Mouse (Mus musculus) NIH3T3 (cell line): Measurements from ENCODE around the gene Uaca.
A peak's percentile ranks its signal among the peaks of the same experiment; 100 is the strongest.

Experiments
- DNase-seq: peaks from one replicate; pipeline ENCODE4 v3.0.0-alpha.2; 2012; ENCODE audit warnings: low read depth

Uaca gene

DNA sequence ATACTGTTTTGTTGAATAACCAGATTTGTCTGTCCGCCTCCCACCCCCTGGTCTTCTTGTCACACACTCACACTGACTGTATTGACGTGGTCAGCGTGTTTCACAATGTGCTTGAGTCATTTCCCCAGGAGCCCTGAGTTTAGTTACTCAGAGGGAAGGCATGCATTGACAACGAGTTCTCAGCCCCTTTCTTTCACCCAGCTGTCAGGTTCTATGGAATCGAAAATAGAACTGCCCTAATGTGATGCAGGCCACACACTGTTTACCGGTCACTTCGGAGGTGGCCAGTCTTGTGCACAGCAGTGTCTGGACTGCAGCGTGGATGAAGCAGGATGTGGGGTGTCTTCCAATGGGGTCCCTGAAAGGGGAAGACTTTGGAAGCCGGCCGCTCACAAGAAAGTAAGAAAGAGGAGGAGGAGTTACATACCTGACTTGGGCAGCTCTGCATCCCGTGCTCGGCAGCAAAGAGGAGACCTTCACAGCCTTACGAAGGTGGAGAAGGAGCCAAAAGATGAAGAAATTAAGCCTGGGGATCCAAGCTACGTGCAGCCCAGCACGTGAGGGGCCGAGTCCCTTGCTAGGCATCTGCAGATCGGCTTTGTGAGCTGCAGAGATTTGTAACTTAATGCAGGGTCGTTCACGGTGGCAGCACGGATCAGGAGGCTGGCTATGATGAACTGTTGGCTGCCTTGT, 43.3 kb downstream of the Uaca start:
- peak; percentile 94 for DNase-seq

DNA sequence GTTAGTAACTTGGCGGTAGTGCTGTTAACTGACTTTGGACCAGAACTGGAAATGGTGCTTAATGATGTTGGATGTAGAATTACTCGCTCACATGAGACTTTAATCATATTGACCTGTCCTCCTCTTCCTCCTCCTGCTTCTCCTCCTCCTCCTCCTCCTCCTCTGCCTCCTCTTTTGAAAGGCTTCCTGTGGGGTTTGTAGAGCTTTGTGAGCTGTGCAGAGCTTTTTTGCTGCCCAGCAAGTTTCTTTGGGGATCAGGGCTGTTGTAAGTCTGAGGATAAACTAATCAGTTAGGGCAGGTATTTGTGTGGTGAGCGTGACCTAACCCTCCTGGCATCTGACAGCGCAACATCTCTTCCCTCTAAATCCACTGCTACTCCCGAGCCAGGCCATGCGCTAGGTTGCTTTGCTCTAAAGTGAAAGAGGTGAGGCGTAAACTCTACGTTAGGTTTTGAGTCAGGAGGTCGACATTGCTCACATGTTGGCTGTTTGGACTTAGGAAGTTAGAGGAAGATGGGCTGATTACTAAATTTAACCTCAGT, 44.1 kb downstream of the Uaca start:
- peak; percentile 65 for DNase-seq

DNA sequence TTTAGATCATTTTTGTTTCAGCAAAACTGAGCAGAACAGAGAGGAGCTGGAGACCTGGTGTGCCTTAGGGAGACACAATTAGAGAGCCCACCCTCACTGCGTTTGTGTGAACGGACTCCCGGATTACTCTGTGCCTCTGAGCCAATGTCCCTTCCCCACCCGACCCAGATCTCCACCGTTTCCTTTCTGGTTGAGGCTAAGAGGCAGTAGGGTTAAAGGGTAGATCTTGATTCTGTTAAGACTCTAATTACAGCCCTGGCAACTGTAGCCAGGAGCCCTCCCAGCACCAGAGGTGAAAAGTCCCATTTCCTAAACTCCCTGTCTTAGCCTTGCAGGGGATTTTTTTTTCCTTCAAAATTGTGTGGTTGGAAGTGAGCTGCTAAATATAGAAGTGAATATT, 47.1 kb downstream of the Uaca start:
- DNase-seq = no peak

DNA sequence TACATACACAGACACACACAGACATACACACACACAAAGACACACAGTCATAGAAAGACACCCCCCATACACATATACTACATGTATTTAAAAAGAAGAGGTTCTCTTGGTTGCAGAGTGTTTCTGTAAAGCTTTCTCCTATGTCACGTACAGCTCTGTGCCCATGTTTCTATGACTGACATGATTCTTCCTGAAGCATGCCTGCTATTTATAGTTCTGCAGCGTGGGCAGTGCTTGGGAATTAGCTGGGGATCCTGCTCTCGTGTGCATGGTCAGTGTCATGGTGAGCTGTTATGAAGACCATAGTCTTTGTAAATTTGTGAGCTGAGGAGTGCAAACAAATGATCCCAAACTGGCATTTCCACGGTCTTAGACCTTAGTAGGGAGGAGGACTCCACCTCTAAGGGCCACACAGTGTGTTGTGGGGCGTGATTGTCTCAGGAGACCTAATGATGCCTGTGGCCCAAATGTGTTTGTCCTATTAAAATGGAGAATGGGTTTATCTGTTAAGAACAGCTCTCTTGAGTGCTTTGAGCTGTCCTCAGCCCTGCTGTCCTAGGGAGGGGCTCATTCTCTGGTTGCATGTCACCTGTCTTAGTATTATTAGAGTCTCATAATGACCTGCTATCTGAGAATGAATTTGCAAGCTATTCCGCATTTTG, 49.2 kb downstream of the Uaca start:
- DNase-seq = no peak

DNA sequence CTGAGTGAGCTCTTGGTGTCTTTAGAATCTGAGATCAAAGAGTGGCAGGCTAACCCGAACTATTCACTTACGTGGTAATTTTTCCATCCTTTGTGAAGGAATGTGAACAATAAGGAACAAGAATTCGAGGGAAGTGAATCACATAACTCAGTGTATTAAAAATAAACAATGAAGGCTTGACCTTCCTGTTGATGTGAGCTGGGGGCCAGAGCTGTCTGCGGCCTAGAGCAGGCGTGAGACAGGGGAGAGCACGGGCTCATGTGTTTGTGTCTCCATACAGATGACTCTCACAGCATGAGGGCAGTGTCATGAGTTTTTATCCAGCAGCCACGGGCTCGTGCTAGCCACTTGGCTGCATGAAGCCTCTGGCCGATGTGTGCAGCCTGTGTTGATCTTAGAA, 54.4 kb downstream of the Uaca start:
- peak; percentile 14 for DNase-seq

DNA sequence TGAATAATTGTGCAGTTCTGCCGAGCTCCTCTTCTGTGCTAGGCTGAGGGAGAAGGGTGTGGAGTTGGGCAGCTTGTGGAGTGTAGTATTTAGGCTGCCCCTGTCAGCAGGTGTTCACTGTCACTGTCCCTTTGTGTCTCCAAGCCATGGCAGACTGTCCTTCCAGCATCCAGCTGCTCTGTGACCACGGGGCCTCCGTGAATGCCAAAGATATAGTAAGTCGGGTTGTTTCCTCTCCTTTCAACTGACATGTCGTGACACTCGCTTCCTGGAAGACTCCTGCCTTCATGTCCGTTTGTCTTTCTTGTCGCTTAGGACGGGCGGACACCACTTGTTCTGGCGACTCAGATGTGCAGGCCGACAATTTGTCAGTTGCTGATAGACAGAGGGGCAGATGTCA, 55.6 kb downstream of the Uaca start:
- DNase-seq = no peak

DNA sequence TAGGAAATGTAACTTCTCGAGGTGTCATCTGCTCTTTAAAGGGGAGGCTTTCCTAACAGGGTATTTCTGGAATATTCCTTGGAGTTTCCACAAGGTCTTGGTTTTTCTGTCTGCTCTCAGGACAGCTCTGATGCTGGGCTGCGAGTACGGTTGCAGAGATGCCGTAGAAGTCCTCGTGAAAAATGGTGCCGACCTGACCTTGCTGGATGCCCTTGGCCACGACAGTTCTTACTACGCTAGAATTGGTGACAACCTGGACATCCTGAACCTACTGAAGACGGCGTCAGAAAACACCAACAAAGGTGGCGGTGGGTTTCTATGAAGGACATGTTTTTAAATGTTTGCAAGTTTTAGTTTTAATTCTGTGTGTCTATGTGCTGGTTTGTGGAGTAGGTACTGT, 59.9 kb downstream of the Uaca start:
- DNase-seq = no peak

DNA sequence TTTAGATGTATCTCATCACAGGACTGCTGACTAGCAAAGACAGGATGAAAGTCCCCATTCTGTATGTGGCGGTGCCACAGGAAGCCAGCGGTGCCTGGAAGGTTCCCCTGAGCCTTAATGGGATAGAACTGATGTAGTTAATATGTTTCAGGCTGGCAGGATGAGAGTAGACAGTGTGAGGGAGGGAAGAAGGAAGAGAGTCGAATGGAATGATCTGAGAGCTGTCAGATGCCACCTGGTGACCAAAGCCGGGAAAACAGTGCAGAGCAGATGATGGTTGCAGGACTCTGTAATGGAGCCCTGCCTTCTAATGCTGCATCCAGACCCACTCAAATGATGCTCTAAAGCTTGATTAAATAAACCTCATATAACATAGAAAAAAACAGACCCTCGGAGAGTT, 63.5 kb downstream of the Uaca start:
- peak; percentile 81 for DNase-seq

DNA sequence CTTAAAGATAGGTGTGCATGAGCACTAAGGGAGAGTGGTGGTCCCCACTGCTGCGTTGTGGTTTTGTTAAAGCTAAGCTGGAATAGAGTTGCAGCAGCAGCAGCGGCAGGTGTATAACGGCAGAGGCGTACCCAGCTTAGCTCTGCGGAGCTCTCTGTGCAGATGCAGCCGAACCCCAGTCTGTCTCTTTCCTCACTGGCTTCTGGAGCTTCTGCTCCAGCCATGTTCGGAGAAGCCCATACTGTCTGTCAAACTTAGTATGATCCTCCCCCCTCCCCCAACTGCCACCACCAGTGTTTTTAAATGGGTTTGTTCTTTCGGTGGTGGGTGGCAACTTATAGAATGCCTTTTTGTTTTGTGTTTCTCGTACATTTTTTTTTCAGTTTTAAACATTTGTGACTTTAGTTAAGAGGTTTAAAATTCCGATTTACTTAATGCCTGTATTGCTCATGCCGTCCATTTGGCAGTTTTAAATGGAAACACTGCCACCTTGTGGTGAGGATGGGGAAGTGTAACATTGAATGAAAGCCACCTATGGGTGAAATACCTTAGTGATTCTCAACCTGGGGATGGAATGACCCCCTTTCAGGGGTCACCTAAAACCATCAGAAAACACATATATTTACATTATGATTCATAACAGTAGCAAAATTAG, 64.1 kb downstream of the Uaca start:
- DNase-seq = peak; percentile 82

DNA sequence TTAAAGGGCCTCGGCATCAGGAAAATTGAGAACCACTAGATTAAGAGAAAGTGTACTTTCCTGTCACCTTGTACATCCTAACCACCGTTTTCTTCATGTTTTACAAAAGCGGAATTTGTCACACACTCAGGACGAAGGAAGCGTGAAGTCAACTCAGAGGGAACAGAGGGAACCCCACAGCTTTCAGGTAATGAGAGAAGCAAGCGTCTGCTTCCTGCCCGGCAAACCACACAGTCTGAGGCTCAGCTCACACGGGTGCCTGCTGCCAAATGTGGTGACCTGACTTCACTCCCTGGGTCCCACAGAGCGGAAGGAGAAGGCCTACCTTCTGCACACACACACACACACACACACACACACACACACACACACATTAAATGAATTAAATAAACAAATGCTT, 64.7 kb downstream of the Uaca start:
- DNase-seq = no peak

DNA sequence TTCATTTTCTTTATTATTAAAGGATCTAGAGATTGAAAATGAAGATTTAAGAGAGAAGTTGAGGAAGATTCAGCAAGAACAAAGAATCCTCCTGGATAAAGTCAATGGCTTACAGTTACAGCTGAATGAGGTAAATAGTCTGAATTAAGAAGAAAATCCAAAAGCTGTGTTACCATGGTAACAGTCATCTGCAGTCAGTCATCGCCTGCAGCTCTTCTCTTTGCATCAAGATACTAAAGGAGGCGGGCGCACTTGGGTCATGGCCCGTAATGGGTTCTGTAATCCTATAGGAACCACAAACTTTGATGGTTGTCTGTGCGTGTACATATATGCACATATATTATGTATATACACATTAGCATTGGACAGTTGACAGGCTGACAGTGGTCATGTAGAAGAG, 66.7 kb downstream of the Uaca start:
- no peak for DNase-seq

DNA sequence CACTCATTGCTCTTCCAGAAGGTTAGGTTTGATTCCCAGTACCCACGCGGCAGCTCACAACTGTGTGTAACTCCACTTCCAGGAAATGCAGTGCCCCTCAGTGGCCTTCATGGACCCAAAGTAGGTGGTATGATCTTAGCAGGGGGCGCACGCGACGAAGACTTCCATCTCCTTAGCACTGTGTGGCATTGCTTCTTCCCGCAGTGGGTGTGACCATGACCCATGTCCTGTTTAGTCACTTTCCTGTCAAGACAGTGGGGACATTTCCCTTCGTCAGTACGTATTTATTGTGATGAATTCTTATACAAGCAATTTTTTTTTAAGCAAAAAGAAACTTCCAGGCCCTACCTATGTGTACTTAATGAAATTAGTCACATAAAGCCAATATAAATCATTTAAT, 70.3 kb downstream of the Uaca start:
- DNase-seq = no peak

DNA sequence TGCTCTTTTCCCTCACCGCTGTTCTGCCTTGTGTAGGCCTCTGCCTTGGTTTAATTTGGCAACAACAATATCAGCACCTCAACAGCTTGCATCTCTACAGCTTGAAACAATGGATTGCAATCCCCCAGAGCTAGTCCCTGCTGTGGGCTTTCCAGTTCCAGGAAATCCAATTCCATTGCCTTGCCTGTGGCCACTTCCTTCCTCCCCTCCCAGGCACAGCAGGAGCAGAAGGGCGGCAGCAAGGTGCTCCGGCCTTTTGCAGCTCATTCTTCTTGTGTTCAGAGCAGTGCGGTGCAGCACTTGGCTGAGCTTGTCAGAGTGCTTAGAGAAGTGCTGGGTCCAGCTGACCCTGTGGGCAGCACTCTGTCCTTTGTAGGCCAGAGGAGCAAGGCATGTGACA, 71.5 kb downstream of the Uaca start:
- DNase-seq = no peak

DNA sequence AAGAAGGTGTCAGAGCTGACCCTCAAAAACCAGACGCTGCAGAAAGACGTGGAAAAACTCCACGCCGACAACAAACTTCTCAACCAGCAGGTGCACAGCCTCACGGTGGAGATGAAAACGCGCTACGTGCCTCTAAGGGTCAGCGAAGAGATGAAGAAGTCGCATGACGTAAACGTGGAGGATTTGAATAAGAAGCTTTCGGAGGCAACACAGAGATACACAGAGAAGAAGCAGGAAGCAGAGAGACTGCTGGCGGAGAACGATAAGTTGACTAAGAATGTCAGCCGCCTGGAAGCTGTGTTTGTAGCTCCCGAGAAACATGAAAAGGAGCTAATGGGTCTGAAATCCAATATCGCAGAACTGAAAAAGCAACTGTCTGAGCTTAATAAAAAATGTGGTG, 76.1 kb downstream of the Uaca start:
- DNase-seq = no peak

DNA sequence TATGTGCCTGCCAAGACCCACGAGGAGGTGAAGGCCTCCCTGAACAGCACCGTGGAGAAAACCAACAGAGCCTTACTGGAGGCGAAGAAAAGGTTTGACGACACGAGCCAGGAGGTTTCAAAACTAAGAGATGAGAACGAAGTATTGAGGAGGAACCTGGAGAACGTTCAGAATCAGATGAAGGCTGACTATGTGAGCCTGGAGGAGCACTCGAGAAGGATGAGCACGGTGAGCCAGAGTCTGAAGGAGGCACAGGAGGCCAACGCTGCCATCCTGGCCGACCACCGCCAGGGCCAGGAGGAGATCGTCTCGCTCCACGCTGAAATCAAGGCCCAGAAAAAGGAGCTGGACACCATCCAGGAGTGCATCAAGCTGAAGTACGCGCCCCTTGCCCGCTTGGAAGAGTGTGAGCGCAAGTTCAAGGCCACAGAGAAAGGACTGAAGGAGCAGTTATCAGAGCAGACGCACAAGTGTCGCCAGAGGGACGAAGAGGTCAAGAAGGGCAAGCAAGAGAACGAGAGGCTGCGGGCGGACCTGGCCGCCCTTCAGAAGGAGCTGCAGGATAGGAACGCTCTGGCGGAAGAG, 76.7 kb downstream of the Uaca start:
- no peak for DNase-seq

DNA sequence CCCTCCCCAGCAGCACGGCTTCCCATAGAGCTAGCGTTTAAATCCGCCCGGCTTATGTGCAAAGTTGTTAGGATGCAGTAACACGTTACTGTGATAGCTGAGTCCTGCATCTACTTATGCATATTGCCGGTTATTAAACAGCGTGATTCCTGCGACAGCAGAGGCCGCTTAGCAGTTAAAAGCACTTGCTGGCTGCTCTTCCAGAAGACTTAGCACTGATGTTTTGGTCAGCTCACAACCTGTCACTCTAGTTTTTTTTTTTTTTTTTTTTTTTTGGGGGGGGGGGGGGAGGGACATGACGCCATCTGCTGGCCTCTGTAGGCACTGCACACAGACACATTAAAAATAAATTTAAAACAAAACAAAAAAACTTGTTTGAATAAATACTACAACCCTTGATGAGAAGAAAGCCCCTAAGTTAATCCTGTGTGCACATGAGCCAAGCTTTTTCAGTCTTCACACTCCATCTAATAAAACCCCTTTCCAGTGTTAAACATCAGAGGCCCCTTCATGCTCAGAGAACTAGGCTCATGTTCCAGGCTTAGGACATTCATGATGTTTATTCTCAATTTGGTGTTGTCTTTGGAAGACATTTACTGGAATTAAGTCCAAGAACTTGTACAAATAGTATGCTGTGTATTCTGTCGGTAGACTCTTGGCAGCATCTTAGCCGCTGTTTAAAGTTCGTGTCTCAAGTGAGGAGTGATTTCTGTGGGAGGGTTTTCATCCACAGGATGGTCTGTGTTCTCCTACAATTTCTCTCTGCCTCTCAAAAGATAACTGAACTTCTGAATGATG, 79.1 kb downstream of the Uaca start:
- peak; percentile 9 for DNase-seq

DNA sequence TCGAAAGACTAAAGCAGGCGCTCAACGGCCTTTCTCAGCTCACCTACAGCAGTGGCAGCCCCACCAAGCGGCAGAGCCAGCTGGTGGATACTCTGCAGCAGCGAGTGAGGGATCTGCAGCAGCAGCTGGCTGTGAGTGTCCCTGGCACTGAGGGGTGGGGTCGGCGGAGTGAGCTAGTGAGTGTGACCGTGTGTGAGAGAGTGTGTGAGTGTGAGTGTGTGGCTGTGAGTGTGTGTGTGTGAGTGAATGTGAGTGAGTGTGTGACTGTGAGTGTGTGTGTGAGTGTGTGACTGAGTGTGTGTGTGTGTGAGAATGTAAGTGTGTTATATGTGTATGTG, 79.7 kb downstream of the Uaca start:
- DNase-seq = no peak

DNA sequence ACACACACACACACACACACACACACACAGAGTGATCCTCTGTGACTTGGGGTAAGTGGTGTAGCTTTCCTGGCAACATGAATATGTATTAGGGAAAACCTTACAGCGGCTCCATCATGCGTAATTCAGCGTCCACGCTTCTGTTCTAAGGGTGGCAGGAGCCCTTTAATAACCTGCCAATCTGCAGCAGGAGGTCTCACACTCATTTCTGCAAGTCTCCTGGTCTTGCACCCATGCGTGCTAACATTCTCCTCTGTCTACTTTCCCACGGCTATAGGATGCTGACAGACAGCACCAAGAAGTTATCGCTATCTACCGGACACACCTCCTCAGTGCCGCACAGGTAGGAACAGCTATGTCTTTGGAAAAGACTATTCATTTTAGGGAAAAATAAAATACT, 81.7 kb downstream of the Uaca start:
- DNase-seq = no peak

DNA sequence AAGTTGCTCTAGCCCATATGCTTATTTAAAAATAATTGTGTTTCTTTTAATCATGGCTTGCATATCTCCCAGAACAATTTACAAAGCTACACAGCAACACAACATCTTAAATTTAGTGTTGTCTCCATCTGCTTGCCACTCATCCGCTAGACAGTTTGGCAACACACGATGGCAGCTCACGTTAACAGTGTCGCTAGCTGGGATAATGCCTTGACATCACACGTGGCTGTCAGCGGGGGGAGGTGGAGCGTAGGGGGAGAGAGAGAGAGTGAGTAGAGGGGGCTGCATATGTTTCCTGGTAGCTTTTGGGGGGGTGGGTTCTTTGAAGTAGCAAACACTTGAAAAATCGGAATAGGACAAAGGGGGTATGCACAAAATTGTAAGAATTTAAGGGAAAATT, 82.2 kb downstream of the Uaca start:
- DNase-seq = no peak

DNA sequence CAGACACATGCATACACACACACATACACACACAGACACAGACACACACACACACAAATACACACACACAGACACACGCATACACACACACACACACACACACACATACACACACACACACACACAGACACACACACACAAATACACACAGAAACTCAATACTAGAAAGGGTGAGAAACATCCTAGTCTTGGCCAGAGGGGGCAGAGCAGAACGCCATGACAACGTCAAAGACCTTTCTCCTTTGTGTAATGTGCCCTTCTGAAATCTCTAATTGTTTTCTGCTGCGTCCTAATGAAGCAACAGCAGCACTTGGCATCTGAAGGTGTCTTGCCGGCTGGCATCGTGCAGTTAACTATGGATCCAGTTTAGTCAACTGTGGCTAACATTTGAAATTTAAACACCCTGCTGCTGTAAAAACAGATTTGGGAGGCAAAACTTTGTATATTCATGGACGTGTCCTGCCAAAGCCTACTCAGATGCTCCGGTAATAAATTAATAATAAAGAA, 83.8 kb downstream of the Uaca start:
- no peak for DNase-seq

DNA sequence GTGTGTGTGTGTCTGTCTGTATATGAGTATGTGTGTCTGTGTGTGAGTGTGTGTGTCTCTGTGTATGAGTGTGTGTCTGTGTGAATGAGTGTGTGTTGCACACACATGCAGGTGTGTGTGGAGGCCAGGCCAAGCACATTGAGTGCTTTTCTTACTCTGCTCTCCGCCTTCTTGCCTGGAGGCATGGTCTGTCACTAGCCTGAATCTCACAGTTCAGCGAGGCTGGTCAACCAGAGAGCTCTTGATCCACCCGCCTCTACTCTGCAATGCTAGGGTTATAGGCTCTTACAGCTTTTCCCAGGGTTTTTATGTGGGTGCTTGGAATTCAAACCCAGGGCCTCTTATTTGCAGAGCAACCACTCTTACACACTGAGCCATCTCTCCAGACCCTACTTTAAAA, 84.3 kb downstream of the Uaca start:
- DNase-seq = no peak

DNA sequence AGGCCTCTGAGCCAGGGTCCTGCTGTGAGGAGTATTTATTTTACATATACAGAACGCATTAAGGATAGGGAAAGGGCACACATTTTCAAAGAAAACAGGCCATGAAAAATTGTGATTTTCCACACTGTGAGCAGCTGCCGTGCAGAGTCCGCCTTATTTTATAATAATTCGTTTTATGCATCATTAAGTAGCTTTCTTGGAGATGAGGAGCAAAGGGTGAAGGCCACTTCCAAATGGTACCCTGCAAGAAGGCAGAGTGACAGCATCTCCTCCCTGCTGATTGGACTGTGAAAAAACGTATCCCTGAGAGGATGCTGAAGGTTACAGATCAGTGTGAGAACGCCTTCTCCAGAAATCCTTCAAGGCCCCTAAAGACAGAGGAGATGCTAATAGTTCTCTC, 90.8 kb downstream of the Uaca start:
- DNase-seq = no peak
